Mouse (Mus musculus): ENCODE results near the gene Zfp382. TPM values are rescaled to one million over a fixed set of nuclear protein-coding genes. Genes with fewer than 3 reads are reported as not detected.
"Not testable (repeated sequence)": the region's sequence is repeated elsewhere in the genome, so short reads cannot be mapped to it uniquely, and the experiment has no call there.

Gene Zfp382
- total RNA-seq, 2 experiments from 2014 or later: 1.0 to 1.1 TPM

GRCm38 (mm10) chr7:30147011-30147410 lies 25.3 kb downstream of the Zfp382 start:
- no peak for DNase-seq

- DNase-seq: no peak
Measured at GRCm38 (mm10) chr7:30154040-30154439, 32.3 kb downstream of the Zfp382 start.

- no peak for DNase-seq
Measured at GRCm38 (mm10) chr7:30155507-30155906, 33.8 kb downstream of the Zfp382 start.

- no peak for DNase-seq
Measured at GRCm38 (mm10) chr7:30163113-30163512, 41.4 kb downstream of the Zfp382 start.

GRCm38 (mm10) chr7:30164745-30165144 lies 43.0 kb downstream of the Zfp382 start:
- DNase-seq: no peak

- no peak for DNase-seq
Measured at GRCm38 (mm10) chr7:30168914-30169582, 47.3 kb downstream of the Zfp382 start.

GRCm38 (mm10) chr7:30169583-30170282 lies 48.0 kb downstream of the Zfp382 start, which contains the start of gene Zfp146:
Gene Zfp146 (minus strand): TSS chr7:30169750.
- peak; percentile 91 for DNase-seq

GRCm38 (mm10) chr7:30170283-30170951 lies 48.7 kb downstream of the Zfp382 start:
- DNase-seq: no peak

- DNase-seq: no peak
Measured at GRCm38 (mm10) chr7:30176474-30176873, 54.7 kb downstream of the Zfp382 start.

GRCm38 (mm10) chr7:30178256-30178655 lies 56.5 kb downstream of the Zfp382 start:
- DNase-seq: no peak

GRCm38 (mm10) chr7:30181308-30181707 lies 59.6 kb downstream of the Zfp382 start:
- DNase-seq: no peak

GRCm38 (mm10) chr7:30181929-30182328 lies 60.2 kb downstream of the Zfp382 start:
- DNase-seq: not testable (repeated sequence)

- DNase-seq: not testable (repeated sequence)
Measured at GRCm38 (mm10) chr7:30183189-30183588, 61.4 kb downstream of the Zfp382 start.

GRCm38 (mm10) chr7:30183879-30184289 lies 62.1 kb downstream of the Zfp382 start, which contains the start of gene Cox7a1:
Gene Cox7a1 (plus strand): TSS chr7:30184144.
- DNase-seq: peak; percentile 91

Small RNAs within 50 kb of the gene (microRNA-seq; reads per million reads assigned to microRNA genes)
- 0 reads per million in 2 experiments for gene Gm23368 (ENCODE audit: borderline replicate concordance in 2 of 2)

Other genes starting within 250 kb of the Zfp382 start
- gene Zfp27, start 215.4 kb upstream of the Zfp382 start, total RNA-seq (2021): 1 to 10 TPM; 5.8 to 6.3 TPM
- 1 to 10 TPM; 4.9 to 7.2 TPM for gene Zfp383, start 213.7 kb upstream of the Zfp382 start, total RNA-seq (2021)
- 1 to 10 TPM; 4.5 to 5.9 TPM for gene Zfp74, start 167.9 kb upstream of the Zfp382 start, total RNA-seq (2021)
- 10 to 100 TPM; 19.1 to 23.4 TPM for gene Zfp568, start 138.0 kb upstream of the Zfp382 start, total RNA-seq (2021)
- 1 to 10 TPM; 1.2 to 2.0 TPM for gene Zfp14, start 70.6 kb upstream of the Zfp382 start, total RNA-seq (2021)
- 1 to 10 TPM; 1.5 to 1.7 TPM for gene Zfp82, start 49.0 kb upstream of the Zfp382 start, total RNA-seq (2021)
- gene Gm26920, start 31.5 kb upstream of the Zfp382 start, total RNA-seq (2021): not detected
- 1 to 10 TPM; 1.6 to 2.3 TPM for gene Zfp566, start 31.4 kb upstream of the Zfp382 start, total RNA-seq (2021)
- gene Zfp260, start 27.2 kb upstream of the Zfp382 start, total RNA-seq (2021): 10 to 100 TPM; 24.1 to 24.4 TPM
- gene Zfp146, start 47.8 kb downstream of the Zfp382 start, total RNA-seq (2021): 10 to 100 TPM; 21.4 to 28.0 TPM
- 1,000 to 10,000 TPM; 1,093 to 1,260 TPM for gene Cox7a1, start 62.2 kb downstream of the Zfp382 start, total RNA-seq (2021)
- 100 to 1,000 TPM; 201 to 255 TPM for gene Capns1, start 76.9 kb downstream of the Zfp382 start, total RNA-seq (2021)
- gene Polr2i, start 110.0 kb downstream of the Zfp382 start, total RNA-seq (2021): 10 to 100 TPM; 50.8 to 58.9 TPM
- 10 to 100 TPM; 25.0 to 25.9 TPM for gene Tbcb, start 110.3 kb downstream of the Zfp382 start, total RNA-seq (2021)
- gene Ovol3, start 113.8 kb downstream of the Zfp382 start, total RNA-seq (2021): not detected
- gene Thap8, start 158.2 kb downstream of the Zfp382 start, total RNA-seq (2021): under 1 TPM in 1 of 2 experiments, not detected in 1; 0.20 TPM
- 1 to 10 TPM; 1.8 to 3.8 TPM for gene Wdr62, start 158.5 kb downstream of the Zfp382 start, total RNA-seq (2021)
- gene Clip3, start 169.8 kb downstream of the Zfp382 start, total RNA-seq (2021): 10 to 100 TPM in 1 of 2 experiments, 1 to 10 TPM in 1; 4.2 to 10.6 TPM
- gene Alkbh6, start 186.8 kb downstream of the Zfp382 start, total RNA-seq (2021): 10 to 100 TPM; 18.6 to 18.8 TPM
- gene Syne4, start 192.9 kb downstream of the Zfp382 start, total RNA-seq (2021): 1 to 10 TPM; 1.2 to 1.4 TPM
- gene E130208F15Rik, start 199.8 kb downstream of the Zfp382 start, total RNA-seq (2021): under 1 TPM; 0.31 to 0.46 TPM
- gene Sdhaf1, start 202.0 kb downstream of the Zfp382 start, total RNA-seq (2021): 1 to 10 TPM; 6.5 to 7.3 TPM
- 1 to 10 TPM; 2.5 to 2.6 TPM for gene Lrfn3, start 240.8 kb downstream of the Zfp382 start, total RNA-seq (2021)